Mouse (Mus musculus): ENCODE measurements around the gene Atp8a1. TPM values are rescaled to one million over a fixed set of nuclear protein-coding genes. Genes with fewer than 3 reads are reported as not detected.

The Atp8a1 gene
- polyA plus RNA-seq (2012; fragmentation: generic; extraction: Trizol): under 1 TPM in 1 of 2 experiments, not detected in 1; 0.06 TPM

GRCm38 (mm10) chr5:67847253-67848165 is at the start of gene Atp8a1:
Gene Atp8a1 (minus strand): TSS chr5:67847434.

GRCm38 (mm10) chr5:67607804-67608673 is 239.2 kb downstream of the Atp8a1 start, which contains the start of gene Shisa3:
Gene Shisa3 (plus strand): TSS chr5:67607882.

Other genes with a start within 250 kb of the Atp8a1 start
- gene Shisa3, start 239.6 kb downstream of the Atp8a1 start, polyA plus RNA-seq (2012; fragmentation: generic; extraction: Trizol): not detected
- not detected for gene Gm5108, start 94.2 kb upstream of the Atp8a1 start, polyA plus RNA-seq (2012; fragmentation: generic; extraction: Trizol)
- gene Gm21905, start 99.0 kb upstream of the Atp8a1 start, polyA plus RNA-seq (2012; fragmentation: generic; extraction: Trizol): not detected
- not detected for gene Grxcr1, start 184.4 kb upstream of the Atp8a1 start, polyA plus RNA-seq (2012; fragmentation: generic; extraction: Trizol)

Data from C3H10T1/2 (cell line).